In the genomic region with DNA sequence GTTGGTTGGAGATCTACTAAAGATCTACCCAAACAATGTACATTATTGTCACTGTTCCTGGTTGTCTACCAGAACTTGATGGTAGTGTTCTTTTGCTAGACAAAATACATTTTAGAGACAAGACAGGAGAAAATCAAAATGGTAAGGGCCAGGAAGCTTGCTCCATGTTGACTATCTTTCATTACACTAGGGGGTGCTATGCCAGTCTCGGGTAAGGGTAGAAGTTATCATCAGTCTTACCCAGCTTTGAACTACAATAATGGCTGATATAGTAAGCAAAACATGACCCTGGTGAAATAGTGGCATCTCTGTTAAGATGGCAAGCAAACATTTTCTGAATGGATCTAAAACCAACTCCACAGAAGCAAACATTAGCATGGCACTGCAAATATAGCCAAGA, we compare ENCODE assay signal across 23 mouse cellular contexts. TPM values are rescaled to one million over a fixed set of nuclear protein-coding genes. Genes with fewer than 3 reads are reported as not detected.
"Had no signal": no experiment of that assay in that cellular context is flagged by ENCODE, and none has a peak within 500 bp of the region (broad histone marks: within the 10 kb centered on the region; RNA-seq: fewer than 3 reads in every experiment).

No protein-coding gene starts in this region.

- H3K9me3 ChIP-seq: lung, embryonic 15.5 days; midbrain, embryonic 13.5 days; midbrain, embryonic 15.5 days; neural tube, embryonic 12.5 days; stomach, embryonic 15.5 days had no signal

- H3K27ac ChIP-seq: lung, embryonic 15.5 days; macrophage; midbrain, embryonic 13.5 days; midbrain, embryonic 15.5 days; neural tube, embryonic 12.5 days; stomach, embryonic 15.5 days had no signal

- H3K4me3 ChIP-seq: lung, embryonic 15.5 days; midbrain, embryonic 13.5 days; midbrain, embryonic 15.5 days; neural tube, embryonic 12.5 days; stomach, embryonic 15.5 days had no signal

- DNase-seq: liver, postnatal 0 days; lung, adult 2 months; lung, postnatal 14 days; lung, postnatal 36 days; right cerebral cortex, postnatal 14 days; thymus, adult 18-20 months; thymus, postnatal 14 days; thymus, postnatal 36 days had no signal

- H3K4me1 ChIP-seq: lung, embryonic 15.5 days; midbrain, embryonic 13.5 days; midbrain, embryonic 15.5 days; neural tube, embryonic 12.5 days; stomach, embryonic 15.5 days had no signal

- H3K27me3 ChIP-seq: lung, embryonic 15.5 days; midbrain, embryonic 13.5 days; midbrain, embryonic 15.5 days; neural tube, embryonic 12.5 days; stomach, embryonic 15.5 days had no signal

- H3K36me3 ChIP-seq: lung, embryonic 15.5 days; midbrain, embryonic 13.5 days; midbrain, embryonic 15.5 days; neural tube, embryonic 12.5 days; stomach, embryonic 15.5 days had no signal

RNA-seq across cellular contexts. Expression of a gene that starts 10.4 kb away (rescaled TPM):
- total RNA-seq: megakaryocyte progenitor cell, adult 5-6 weeks; megakaryocyte-erythroid progenitor cell, adult 5-6 weeks; midbrain, postnatal 0 days; monocyte, adult 5-6 weeks had no signal
- polyA plus RNA-seq: liver, postnatal 0 days; lung, embryonic 15.5 days; lung, postnatal 0 days; macrophage; midbrain, embryonic 13.5 days; midbrain, embryonic 15.5 days; midbrain, postnatal 0 days; neural tube, embryonic 12.5 days; neural tube, embryonic 14.5 days; spleen, adult 2 months; thymus, postnatal 0 days had no signal

RNA-seq across cellular contexts. Expression of a gene that starts 54.4 kb away (rescaled TPM):
- total RNA-seq: megakaryocyte progenitor cell, adult 5-6 weeks; megakaryocyte-erythroid progenitor cell, adult 5-6 weeks; midbrain, postnatal 0 days; monocyte, adult 5-6 weeks had no signal
- polyA plus RNA-seq: liver, postnatal 0 days; lung, postnatal 0 days; macrophage; midbrain, embryonic 11.5 days; midbrain, embryonic 13.5 days; midbrain, embryonic 15.5 days; midbrain, postnatal 0 days; neural tube, embryonic 12.5 days; neural tube, embryonic 14.5 days; spleen, adult 2 months had no signal
